22 mouse cellular contexts compared by ENCODE assay signal in genomic region chr1:38291915-38292314, GRCm38 (mm10).
DNase-seq lines count a peak whose midpoint lies in the region; TF ChIP-seq lines count a peak whose summit lies in the region.
"Had no signal": no experiment of that assay in that cellular context is flagged by ENCODE, and none has a peak within 500 bp of the region (broad histone marks: within the 10 kb centered on the region; RNA-seq: fewer than 3 reads in every experiment).

No protein-coding gene starts in this region.

- H3K27ac ChIP-seq in embryonic fibroblast, embryonic 13.5 days (ENCODE audit: insufficient read depth, low read length) = peak overlapping the region; percentile 14; the same call in 1 of the 2 replicates
- H3K27ac ChIP-seq: embryonic facial prominence, embryonic 10.5 days; forebrain, embryonic 13.5 days; heart, adult 2 months; hindbrain, embryonic 14.5 days; kidney, postnatal 0 days; macrophage; midbrain, embryonic 15.5 days; neural tube, embryonic 12.5 days had no signal

- DNase-seq in heart, adult 18-20 months = peak; percentile 40
- DNase-seq in heart, postnatal 4 days = no peak
- DNase-seq in 416B (ENCODE audit: low read depth) = peak; percentile 42
- peak; percentile 85 for DNase-seq in Muller cell, postnatal 12 days (ENCODE audit: inconsistent ontology term)
- no peak for DNase-seq in B cell, adult 2 months
- no peak for DNase-seq in lung, postnatal 4 days
- DNase-seq in layer of hippocampus, adult 9-10 months (ENCODE audit: low spot score) = no peak
- DNase-seq: cerebellum, adult 11 months; cerebellum, adult 9-11 months; kidney, adult 2 months; retina, postnatal 1 day; right cerebral cortex, postnatal 25 days; thymus, postnatal 14 days had no signal

- no peak for TF ChIP-seq POLR2A in embryonic fibroblast, embryonic 13.5 days (IDR thresholded peaks at IDR 0.05; ENCODE audit: low read depth, low read length)

- peaks cover 6% of the 10 kb centered on the region for H3K4me1 ChIP-seq in embryonic fibroblast, embryonic 13.5 days (ENCODE audit: control insufficient read depth, insufficient read depth, low read length)
- H3K4me1 ChIP-seq: embryonic facial prominence, embryonic 10.5 days had no signal

- no peak for TF ChIP-seq CTCF in embryonic fibroblast, embryonic 13.5 days (IDR thresholded peaks at IDR 0.05; ENCODE audit: borderline replicate concordance, insufficient read depth, low read length)

- no peak overlapping the region for H3K4me3 ChIP-seq in embryonic fibroblast, embryonic 13.5 days (ENCODE audit: insufficient read depth, low read length)
- H3K4me3 ChIP-seq: embryonic facial prominence, embryonic 10.5 days; forebrain, embryonic 13.5 days; heart, adult 2 months; midbrain, embryonic 15.5 days; neural tube, embryonic 12.5 days had no signal

Comparison
In these comparisons a context has a peak if more than half of its experiments do, and no peak if none do; other contexts are left out.
1. DNase-seq: peak in heart, adult 18-20 months (2 of 2), 416B (single experiment) and Muller cell, postnatal 12 days (single experiment); none in heart, postnatal 4 days (single experiment), B cell, adult 2 months (0 of 2), lung, postnatal 4 days (0 of 2) and layer of hippocampus, adult 9-10 months (single experiment).